Mouse (Mus musculus) CH12.LX (cell line): ENCODE results near the gene Gemin2. TPM values are rescaled to one million over a fixed set of nuclear protein-coding genes. Genes with fewer than 3 reads are reported as not detected.
A peak's percentile ranks its signal among the peaks of the same experiment; 100 is the strongest.

Experiments
- DNase-seq: peaks from one replicate; pipeline ENCODE4 v3.0.0-alpha.2; 2013; ENCODE audit errors: extremely low read depth
- H3K27ac ChIP-seq: 2 replicates; pipeline ENCODE4 v1.5.1; 2012; ENCODE audit warnings: low read depth, mild to moderate bottlenecking, control low read depth, moderate library complexity; ENCODE audit not compliant: insufficient read depth
- H3K27me3 ChIP-seq: replicated peaks from 2 replicates; pipeline ENCODE3; 2012; ENCODE audit warnings: inconsistent platforms
- H3K36me3 ChIP-seq, 2 experiments: replicated peaks in 1 of 2; 2 replicates each; pipeline versions ENCODE3 to v1.6.1; 2012; ENCODE audit warnings: inconsistent platforms in 1 of 2, low read length in 1 of 2, mild to moderate bottlenecking in 1 of 2, mixed read lengths in 1 of 2, moderate library complexity in 1 of 2; ENCODE audit not compliant: control insufficient read depth in 1 of 2, insufficient read depth in 1 of 2
- H3K4me1 ChIP-seq, 2 experiments: 2 replicates each; pipeline ENCODE4 v1.6.1; 2012; ENCODE audit warnings: inconsistent platforms in 1 of 2, moderate library complexity in 1 of 2; ENCODE audit not compliant: insufficient read depth in 2 of 2, control insufficient read depth in 1 of 2
- H3K4me2 ChIP-seq: 2 replicates; pipeline ENCODE4 v1.6.1; 2012; ENCODE audit warnings: low read depth, mild to moderate bottlenecking, control low read depth; ENCODE audit not compliant: poor library complexity, insufficient read depth, severe bottlenecking
- H3K4me3 ChIP-seq, 3 experiments: fragments of 150-350 bp in 1 of 3; sonication (generic) in 1 of 3; replicated peaks in 1 of 3; 2 replicates each; pipeline versions ENCODE3 to v1.5.1; 2011 to 2012; ENCODE audit warnings: low read depth in 2 of 3, low read length in 2 of 3, mild to moderate bottlenecking in 2 of 3, moderate library complexity in 2 of 3, control low read depth in 1 of 3, improper control_type of control experiment in 1 of 3, inconsistent platforms in 1 of 3, mixed read lengths in 1 of 3; ENCODE audit not compliant: poor library complexity in 1 of 3
- H3K79me2 ChIP-seq: replicated peaks from 2 replicates; pipeline ENCODE4 v1.6.1; 2012; ENCODE audit warnings: mild to moderate bottlenecking, moderate library complexity; ENCODE audit not compliant: control insufficient read depth, poor library complexity, insufficient read depth, severe bottlenecking; ENCODE audit errors: extremely low read depth
- H3K9ac ChIP-seq: 2 replicates; pipeline ENCODE4 v1.6.1; 2012; ENCODE audit warnings: low read depth, mild to moderate bottlenecking, control low read depth, moderate library complexity; ENCODE audit not compliant: insufficient read depth
- H3K9me3 ChIP-seq: replicated peaks from 2 replicates; pipeline ENCODE3; 2012; ENCODE audit warnings: low read length, inconsistent platforms, mixed read lengths
- CHD1 ChIP-seq: IDR thresholded peaks from 2 replicates; pipeline ENCODE4 v1.6.1; 2012; ENCODE audit warnings: low read depth, low read length, improper control_type of control experiment, inconsistent platforms
- CHD2 ChIP-seq: IDR thresholded peaks from 2 replicates; pipeline ENCODE4 v1.6.1; 2011; ENCODE audit warnings: low read length, improper control_type of control experiment
- CTCF ChIP-seq, 2 experiments: IDR thresholded peaks in 1 of 2; conservative IDR thresholded peaks in 1 of 2; 2 replicates each; pipeline ENCODE4 v1.5.1; 2011 to 2012; ENCODE audit warnings: low read depth in 2 of 2, low read length in 2 of 2, improper control_type of control experiment in 1 of 2, inconsistent platforms in 1 of 2, mild to moderate bottlenecking in 1 of 2, moderate library complexity in 1 of 2
- HCFC1 ChIP-seq: IDR thresholded peaks from 2 replicates; pipeline ENCODE4 v1.6.1; 2012; ENCODE audit warnings: low read depth, mild to moderate bottlenecking, inconsistent platforms, low read length, improper control_type of control experiment
- IRF4 ChIP-seq: IDR thresholded peaks from 2 replicates; pipeline ENCODE4 v1.6.1; 2014; ENCODE audit warnings: low read depth, mild to moderate bottlenecking, inconsistent platforms, low read length, improper control_type of control experiment
- JUN ChIP-seq: IDR thresholded peaks from 2 replicates; pipeline ENCODE4 v1.6.1; 2011; ENCODE audit warnings: low read depth, mild to moderate bottlenecking, low read length, improper control_type of control experiment, moderate library complexity; ENCODE audit not compliant: insufficient read depth
- KAT2A ChIP-seq: IDR thresholded peaks from 2 replicates; pipeline ENCODE4 v1.6.1; 2012; ENCODE audit warnings: low read length, improper control_type of control experiment, inconsistent platforms; ENCODE audit not compliant: insufficient replicate concordance
- MAFK ChIP-seq: IDR thresholded peaks from 2 replicates; pipeline ENCODE4 v1.6.1; 2011; ENCODE audit warnings: low read length, improper control_type of control experiment; ENCODE audit not compliant: insufficient replicate concordance
- MAX ChIP-seq: IDR thresholded peaks from 2 replicates; pipeline ENCODE4 v1.6.1; 2011; ENCODE audit warnings: low read length, improper control_type of control experiment
- MAZ ChIP-seq: IDR thresholded peaks from 2 replicates; pipeline ENCODE4 v1.6.1; 2012; ENCODE audit warnings: low read depth, mild to moderate bottlenecking, inconsistent platforms, low read length, improper control_type of control experiment, moderate library complexity
- MXI1 ChIP-seq: IDR thresholded peaks from 2 replicates; pipeline ENCODE4 v1.6.1; 2011; ENCODE audit warnings: mild to moderate bottlenecking, low read depth, low read length, improper control_type of control experiment
- NRF1 ChIP-seq: IDR thresholded peaks from 2 replicates; pipeline ENCODE4 v1.6.1; 2014; ENCODE audit warnings: low read depth, mild to moderate bottlenecking, inconsistent platforms, low read length, improper control_type of control experiment, moderate library complexity
- POLR2A ChIP-seq: IDR thresholded peaks from 2 replicates; pipeline ENCODE4 v1.6.1; 2011; ENCODE audit warnings: low read depth, mild to moderate bottlenecking, improper control_type of control experiment, low read length
- POLR2AphosphoS2 ChIP-seq: IDR thresholded peaks from 2 replicates; pipeline ENCODE4 v1.6.1; 2011; ENCODE audit warnings: low read depth, low read length, improper control_type of control experiment
- RCOR1 ChIP-seq: conservative IDR thresholded peaks from 2 replicates; pipeline ENCODE4 v1.6.1; 2012; ENCODE audit warnings: low read depth, mild to moderate bottlenecking, inconsistent platforms, low read length, improper control_type of control experiment
- SIN3A ChIP-seq: IDR thresholded peaks from 2 replicates; pipeline ENCODE4 v1.6.1; 2012; ENCODE audit warnings: low read length, improper control_type of control experiment, inconsistent platforms
- UBTF ChIP-seq: IDR thresholded peaks from 2 replicates; pipeline ENCODE4 v1.6.1; 2012; ENCODE audit warnings: low read depth, mild to moderate bottlenecking, inconsistent platforms, low read length, improper control_type of control experiment, moderate library complexity
- USF2 ChIP-seq: conservative IDR thresholded peaks from 2 replicates; pipeline ENCODE4 v1.6.1; 2011; ENCODE audit warnings: low read depth, low read length, improper control_type of control experiment
- ZMIZ1 ChIP-seq: IDR thresholded peaks from 2 replicates; pipeline ENCODE4 v1.6.1; 2012; ENCODE audit warnings: low read depth, mild to moderate bottlenecking, inconsistent platforms, low read length, improper control_type of control experiment
- ZNF384 ChIP-seq: IDR thresholded peaks from 2 replicates; pipeline ENCODE4 v1.6.1; 2012; ENCODE audit warnings: low read depth, low read length, improper control_type of control experiment, inconsistent platforms
- dilution Hi-C: fragments of 300-500 bp; cut with MboI; formaldehyde crosslinking; loops from 2 replicates; pipeline ENCODE4 v1.14.3; 2020; ENCODE audit warnings: low sequenced_read_pairs; ENCODE audit not compliant: extremely low pct_unique_long_range_greater_than_20kb, extremely low pct_ligation_motif_present
- in situ Hi-C: fragments of 300-500 bp; cut with MboI; formaldehyde crosslinking; loops from 3 replicates; pipeline ENCODE4 v1.14.3; 2019; ENCODE audit warnings: low sequenced_read_pairs, low pct_ligation_motif_present, low pct_unique_long_range_greater_than_20kb, mixed read lengths
- polyA plus RNA-seq: library from polyadenylated mRNA; unstranded; fragments of >175 nt; gene quantifications from 2 replicates; pipeline ENCODE4 v1.2.1, GENCODE M21; 2012; ENCODE audit warnings: low read depth; ENCODE audit not compliant: insufficient read length
- total RNA-seq, 2 experiments: library from RNA; depleted of rRNA; stranded (reverse); fragments of 300-350 nt in 1 of 2; fragments of >200 nt in 1 of 2; gene quantifications; 2 replicates each; pipeline ENCODE4 v1.2.3; 2012 to 2014

Gene Gemin2
- total and polyA plus RNA-seq, 3 experiments = 19.6 to 36.7 (median 23.8) TPM

GRCm38 (mm10) chr12:59067095-59067494 is 53.9 kb downstream of the Gemin2 start:
- Histone ChIP-seq H3K9me3 (no peaks in the 10 kb centered on the region), H3K27ac (peak overlapping the region; percentile 7; the same call in 1 of the 2 replicates), H3K36me3 (peaks cover 30 to 39% of the 10 kb centered on the region in 2 experiments), H3K4me3 (peak overlapping the region; percentile 87 to 99 (median 90)), H3K4me1 (peaks cover 0 to 21% of the 10 kb centered on the region in 2 experiments; a peak in 1 of 4 replicates), H3K79me2 (peaks cover 22% of the 10 kb centered on the region), H3K9ac (peak overlapping the region; percentile 93), H3K27me3 (no peaks in the 10 kb centered on the region), H3K4me2 (no peak overlapping the region)
- in situ Hi-C loops (loop anchor here (25.0 kb wide), 1 partner anchor 145 kb away; the partner anchor contains the start of gene Fbxo33), dilution Hi-C loops (no loop called here)
- TF ChIP-seq MAX = no peak
- no peak for TF ChIP-seq UBTF
- no peak for TF ChIP-seq POLR2AphosphoS2
- no peak for TF ChIP-seq ZNF384
- no peak for TF ChIP-seq KAT2A
- no peak for TF ChIP-seq ZMIZ1
- TF ChIP-seq JUN = no peak
- TF ChIP-seq POLR2A = no peak
- TF ChIP-seq HCFC1 = no peak
- TF ChIP-seq MAFK = no peak
- no peak for TF ChIP-seq USF2
- TF ChIP-seq MAZ = no peak
- no peak for TF ChIP-seq NRF1
- no peak for TF ChIP-seq CTCF (conservative IDR thresholded peaks at IDR 0.05 in 1 of 2, IDR thresholded peaks at IDR 0.05 in 1 of 2; ENCODE audit: low read depth in 2 of 2, low read length in 2 of 2)
- no peak for TF ChIP-seq IRF4
- DNase-seq = no peak

GRCm38 (mm10) chr12:59068791-59069190 is 55.6 kb downstream of the Gemin2 start:
- dilution Hi-C loops = no loop called here
- H3K4me3 ChIP-seq = no peak overlapping the region
- H3K27ac ChIP-seq = no peak overlapping the region
- DNase-seq = no peak
- H3K36me3 ChIP-seq = peaks cover 36 to 50% of the 10 kb centered on the region in 2 experiments
- no peaks in the 10 kb centered on the region for H3K9me3 ChIP-seq
- peaks cover 22% of the 10 kb centered on the region for H3K79me2 ChIP-seq
- peaks cover 0 to 21% of the 10 kb centered on the region in 2 experiments; a peak in 1 of 4 replicates for H3K4me1 ChIP-seq
- no peak overlapping the region for H3K9ac ChIP-seq
- H3K27me3 ChIP-seq = no peaks in the 10 kb centered on the region
- TF ChIP-seq UBTF (no peak), CHD2 (no peak), MXI1 (no peak), SIN3A (no peak), CHD1 (no peak), RCOR1 (no peak), POLR2A (no peak)
- TF ChIP-seq, all 38 proteins: peak for 0
- no peak overlapping the region for H3K4me2 ChIP-seq
- in situ Hi-C loops = loop anchor here (25.0 kb wide), 1 partner anchor 144 kb away; the partner anchor contains the start of gene Fbxo33
